Mouse (Mus musculus) layer of hippocampus, adult 2 months (tissue): ENCODE measurements at regions not wholly inside any gene's neighbourhood (a gene's known extent, or its start where the extent isn't known, plus 50 kb on each side); places are given as distances from the start of the nearest gene placed in this dataset.

Experiments
- DNase-seq, 2 experiments: peaks; one replicate each; pipeline ENCODE4 v3.0.0; 2022; ENCODE audit warnings: low spot score in 2 of 2
- H3K27ac ChIP-seq: fragments of 200-600 bp; 2 replicates; pipeline ENCODE4 v1.8.1; 2022
- H3K4me3 ChIP-seq: fragments of 200-600 bp; 2 replicates; pipeline ENCODE4 v1.8.1; 2022; ENCODE audit warnings: mild to moderate bottlenecking
- CTCF ChIP-seq: fragments of 200-600 bp; conservative IDR thresholded peaks from 2 replicates; pipeline ENCODE4 v1.8.1; 2022; ENCODE audit warnings: antibody characterized with exemption, mild to moderate bottlenecking, moderate library complexity

DNA sequence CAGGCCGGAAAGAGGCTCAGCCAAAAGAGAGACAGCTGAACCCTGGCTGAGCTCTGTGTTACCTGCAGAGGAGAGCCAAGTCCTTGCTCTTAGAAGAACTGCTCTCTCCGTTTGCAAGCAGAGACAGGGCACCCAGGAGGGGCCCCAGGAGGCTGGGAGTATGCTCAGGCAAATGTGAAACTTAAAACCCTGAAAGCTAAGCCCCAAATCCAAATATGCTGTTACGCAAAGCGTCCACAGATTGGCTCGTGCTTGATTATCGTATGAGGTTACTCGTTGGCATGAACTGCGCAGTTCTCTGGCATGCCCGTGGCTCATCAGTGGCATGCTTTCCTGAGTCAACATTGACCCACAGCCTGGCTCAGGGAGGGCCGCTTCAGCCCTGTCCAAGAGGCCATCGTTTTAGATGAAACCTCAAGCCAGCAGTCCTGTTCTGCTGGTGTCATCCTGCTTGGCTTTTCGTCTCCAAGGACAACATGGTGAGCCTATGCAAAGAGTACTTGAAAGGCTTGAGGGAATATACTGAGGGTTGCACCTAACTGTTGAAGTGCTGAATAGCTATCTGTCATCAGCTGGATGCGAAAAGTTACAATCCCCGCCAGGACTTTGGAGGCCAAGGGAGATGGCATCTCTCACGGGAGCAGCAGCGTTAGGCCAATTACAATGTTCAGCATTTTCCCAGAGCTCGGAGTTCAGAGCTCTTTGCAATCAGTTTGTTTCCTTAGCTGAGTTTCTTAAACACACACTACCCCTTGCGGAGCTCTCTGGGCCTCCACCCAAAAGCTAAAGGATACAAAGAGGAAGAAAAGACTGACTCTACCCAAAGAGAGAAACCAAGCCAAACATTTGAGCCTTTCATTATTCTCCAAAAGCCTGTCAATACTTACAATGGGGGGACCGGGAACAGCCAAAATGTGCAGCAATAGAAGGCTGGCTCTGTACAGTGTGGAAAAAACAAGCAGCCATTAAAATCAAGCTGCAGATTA is 120.8 kb upstream of the Smim15 start:
- H3K4me3 ChIP-seq: no peak overlapping the region
- peak; percentile 35 to 43 for DNase-seq
- peak; percentile 32 for TF ChIP-seq CTCF
- H3K27ac ChIP-seq: peak overlapping the region; percentile 70

DNA sequence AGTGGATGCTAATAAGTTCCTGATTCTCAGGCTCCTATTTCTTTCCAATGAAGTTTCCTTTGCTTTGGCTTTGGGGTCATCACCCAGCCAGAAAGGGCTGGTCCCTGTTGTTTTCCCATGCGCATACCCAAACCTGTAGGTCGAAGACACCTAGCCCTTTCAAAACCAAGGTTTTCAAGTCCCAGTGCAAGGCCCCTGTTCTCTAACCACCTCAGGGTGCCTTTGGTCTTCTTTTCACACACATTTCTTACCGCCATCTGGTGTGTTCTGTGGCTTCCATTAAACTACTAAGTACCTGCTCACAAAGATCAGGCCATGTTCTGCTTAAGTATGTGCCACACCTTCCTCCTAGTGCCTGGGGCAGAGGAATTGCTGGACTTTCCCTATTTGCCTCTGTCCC is 124.8 kb upstream of the Smim15 start:
- H3K4me3 ChIP-seq: no peak overlapping the region
- DNase-seq: no peak
- no peak overlapping the region for H3K27ac ChIP-seq
- no peak for TF ChIP-seq CTCF

DNA sequence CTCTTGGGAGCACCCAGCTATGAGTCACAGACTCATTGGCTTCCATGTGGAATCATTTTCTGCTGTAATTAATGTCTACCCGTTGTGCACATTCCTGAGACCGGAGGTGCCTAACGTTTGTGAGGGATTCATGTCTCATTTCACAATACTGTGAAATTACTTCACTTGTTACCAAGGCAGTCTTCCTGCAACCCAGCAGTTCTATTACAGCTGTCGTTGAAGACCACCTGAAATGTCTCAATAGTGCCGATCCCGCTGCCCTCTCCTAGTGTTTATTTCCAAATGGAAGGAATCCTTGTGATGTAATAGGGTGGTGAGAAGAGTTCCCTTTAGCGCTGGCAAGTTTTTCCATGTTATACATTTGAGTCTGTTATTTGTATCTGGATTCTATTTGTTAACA is 125.8 kb upstream of the Smim15 start:
- DNase-seq: no peak
- TF ChIP-seq CTCF: no peak
- Histone ChIP-seq H3K27ac (no peak overlapping the region), H3K4me3 (no peak overlapping the region)

DNA sequence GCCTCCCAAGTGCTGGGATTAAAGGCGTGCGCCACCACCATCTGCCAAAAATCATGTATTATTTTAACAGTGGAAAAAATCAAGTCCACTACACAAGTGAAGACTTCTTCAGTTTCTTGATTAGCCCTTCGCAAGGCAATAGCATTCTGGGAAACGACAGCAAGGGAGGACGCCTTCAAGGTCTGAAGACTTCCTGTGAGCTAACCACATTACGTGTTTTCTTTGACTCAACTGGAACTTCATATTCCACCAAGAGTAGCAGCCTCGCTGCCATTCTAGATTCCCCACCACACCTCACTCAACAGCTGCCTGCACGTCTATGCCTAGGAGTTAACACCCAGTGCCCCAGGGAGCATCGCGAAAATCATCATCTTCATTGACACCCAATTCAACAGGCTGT is 126.2 kb upstream of the Smim15 start:
- DNase-seq: no peak
- Histone ChIP-seq H3K27ac (no peak overlapping the region), H3K4me3 (no peak overlapping the region)
- TF ChIP-seq CTCF: no peak

DNA sequence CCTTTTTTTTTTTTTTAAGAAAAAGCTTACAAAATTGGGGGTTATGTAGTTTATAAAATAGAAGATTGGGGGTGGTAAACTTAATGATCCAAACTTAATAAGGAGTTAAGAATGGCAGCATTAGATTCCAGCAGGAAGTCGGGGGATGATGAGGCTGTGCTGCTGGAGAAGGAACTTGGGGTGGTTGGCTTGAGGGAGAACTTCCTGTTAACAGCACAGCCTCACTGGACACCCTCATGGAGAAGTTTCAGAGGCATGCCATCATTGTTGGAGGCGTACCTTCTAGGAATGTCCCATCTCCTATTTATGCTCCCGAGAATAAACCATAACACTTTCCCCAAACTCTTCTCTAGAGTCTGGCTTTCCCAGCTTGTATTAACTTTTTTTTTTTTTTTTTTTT is 126.7 kb upstream of the Smim15 start:
- Histone ChIP-seq H3K4me3 (no peak overlapping the region), H3K27ac (no peak overlapping the region)
- no peak for TF ChIP-seq CTCF
- no peak for DNase-seq

DNA sequence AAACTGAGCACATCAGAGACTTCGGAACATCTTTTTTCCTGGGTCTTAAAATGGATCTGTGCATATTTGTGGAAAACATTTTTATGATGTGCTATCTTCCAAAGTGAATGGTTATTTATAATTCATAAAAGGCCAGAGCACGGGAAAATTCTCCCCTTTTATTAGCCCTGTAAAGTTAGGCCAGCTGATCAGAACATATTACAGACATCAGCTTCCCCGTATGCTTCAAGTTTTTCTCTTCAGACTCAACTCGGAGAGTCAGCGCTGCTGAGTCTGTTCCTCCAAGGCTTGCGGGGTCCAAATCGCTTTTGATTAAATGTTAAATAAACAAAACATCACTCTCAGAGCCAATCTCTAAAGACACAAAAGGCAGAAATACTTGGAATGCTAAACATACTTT is 134.1 kb upstream of the Smim15 start:
- DNase-seq: no peak
- Histone ChIP-seq H3K4me3 (no peak overlapping the region), H3K27ac (no peak overlapping the region)
- TF ChIP-seq CTCF: no peak

DNA sequence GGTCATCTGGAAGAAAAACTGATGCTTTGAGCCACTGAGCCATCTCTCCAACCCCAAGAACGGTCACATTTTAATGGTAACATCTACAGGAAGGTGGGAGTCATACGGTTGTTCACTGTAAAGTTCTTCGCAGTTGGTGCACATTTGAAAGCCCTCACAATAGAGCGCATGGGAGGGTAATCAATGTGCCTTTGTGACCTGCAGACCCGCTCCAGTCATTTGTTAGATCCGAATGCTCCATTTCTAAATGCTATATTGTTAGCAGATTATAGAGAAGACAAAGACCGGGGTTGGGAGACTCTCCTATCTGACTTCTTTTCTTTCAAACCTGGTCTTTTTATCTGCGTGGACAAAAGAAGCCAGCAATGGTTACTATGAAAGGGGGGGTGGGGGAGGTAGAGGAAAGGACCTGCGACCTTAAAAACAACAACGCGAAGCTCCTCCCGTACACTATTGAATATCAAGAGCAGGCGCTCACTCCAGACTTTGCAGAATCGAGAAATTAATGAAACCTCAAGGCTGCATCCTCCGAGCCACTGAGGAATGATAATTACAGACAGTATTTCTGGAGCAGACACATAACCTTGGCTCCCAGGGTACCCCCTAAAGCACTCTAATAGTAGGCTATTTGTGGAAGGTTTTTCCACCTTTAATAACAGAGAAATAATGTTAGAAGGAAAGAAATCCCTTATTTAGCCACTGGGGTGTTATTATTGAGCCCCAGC is 134.7 kb upstream of the Smim15 start:
- Histone ChIP-seq H3K27ac (no peak overlapping the region), H3K4me3 (no peak overlapping the region)
- TF ChIP-seq CTCF: peak; percentile 37
- DNase-seq: no peak

DNA sequence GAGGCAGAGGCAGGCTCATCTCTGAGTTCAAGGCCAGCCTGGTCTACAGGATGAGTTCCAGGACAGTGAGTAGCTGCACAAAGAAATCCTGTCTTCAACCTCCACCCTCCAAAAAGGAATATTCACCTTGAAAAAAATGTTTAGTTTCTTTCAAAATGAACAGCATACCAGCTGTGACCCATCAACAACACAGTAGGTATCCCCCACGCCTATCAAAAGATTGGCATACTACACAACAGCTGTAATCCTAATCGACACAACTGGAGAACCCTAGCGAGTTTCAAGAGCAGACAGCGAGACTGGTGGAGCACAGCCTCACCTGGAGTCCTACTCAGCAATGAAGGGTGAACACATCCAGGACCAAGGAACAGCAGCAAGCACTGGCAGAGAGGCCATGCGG is 136.3 kb upstream of the Smim15 start:
- H3K4me3 ChIP-seq: no peak overlapping the region
- no peak overlapping the region for H3K27ac ChIP-seq
- no peak for TF ChIP-seq CTCF
- DNase-seq: no peak

DNA sequence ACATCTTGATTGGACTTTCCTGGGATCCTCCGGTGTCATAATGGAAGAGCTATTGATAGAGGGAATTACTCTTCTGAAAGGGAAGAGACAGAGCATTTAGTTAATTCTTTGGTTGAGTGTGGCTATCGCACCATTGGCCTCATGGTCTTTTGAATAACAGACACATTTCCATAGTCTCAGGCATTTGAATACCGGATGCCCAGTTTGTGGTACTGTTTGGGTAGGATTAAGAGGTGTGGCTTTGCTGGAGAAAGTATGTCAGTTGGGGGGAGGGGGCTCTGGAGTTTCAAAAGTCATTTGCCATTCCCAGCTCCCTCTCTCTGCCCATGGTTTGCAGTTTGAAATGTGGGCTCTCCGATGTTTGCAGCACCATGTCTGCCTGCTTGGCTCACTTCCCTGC is 139.4 kb upstream of the Smim15 start:
- no peak for DNase-seq
- Histone ChIP-seq H3K27ac (no peak overlapping the region), H3K4me3 (no peak overlapping the region)
- TF ChIP-seq CTCF: no peak

DNA sequence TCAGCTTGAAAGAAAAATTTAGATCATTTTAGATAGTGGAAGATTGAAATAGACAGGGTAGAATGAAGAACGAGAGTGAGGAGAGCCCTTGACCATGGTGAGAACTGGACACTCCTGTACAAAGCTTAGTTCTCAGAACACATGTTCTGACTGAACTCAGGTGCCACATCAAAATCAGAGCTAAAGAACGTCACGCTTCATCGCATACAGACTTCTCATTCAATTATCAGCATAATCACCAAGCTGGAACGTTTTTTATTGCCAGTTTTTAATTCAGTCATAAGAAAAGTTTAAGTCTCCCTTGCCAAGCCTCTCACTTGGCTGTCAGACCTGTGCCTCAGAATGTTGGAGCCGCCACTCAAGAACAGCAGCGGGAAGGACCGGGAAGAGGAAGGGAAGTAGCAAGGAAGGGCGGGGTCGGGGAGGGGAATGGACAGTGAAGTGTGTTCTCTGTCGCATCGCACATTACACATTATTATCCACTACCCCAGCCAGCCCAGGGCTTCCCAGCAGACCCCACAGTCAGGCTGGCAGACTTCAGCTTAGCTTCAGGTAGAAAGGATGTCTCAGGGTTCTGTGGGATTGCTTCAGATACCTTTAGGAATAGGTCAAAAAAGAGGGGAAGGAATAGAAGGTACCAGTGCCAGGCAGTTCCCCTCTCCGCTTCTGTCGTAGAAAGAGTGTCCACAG is 140.1 kb upstream of the Smim15 start:
- no peak for DNase-seq
- H3K27ac ChIP-seq: peak overlapping the region; percentile 7; the same call in 1 of the 2 replicates
- no peak overlapping the region for H3K4me3 ChIP-seq
- TF ChIP-seq CTCF: no peak

DNA sequence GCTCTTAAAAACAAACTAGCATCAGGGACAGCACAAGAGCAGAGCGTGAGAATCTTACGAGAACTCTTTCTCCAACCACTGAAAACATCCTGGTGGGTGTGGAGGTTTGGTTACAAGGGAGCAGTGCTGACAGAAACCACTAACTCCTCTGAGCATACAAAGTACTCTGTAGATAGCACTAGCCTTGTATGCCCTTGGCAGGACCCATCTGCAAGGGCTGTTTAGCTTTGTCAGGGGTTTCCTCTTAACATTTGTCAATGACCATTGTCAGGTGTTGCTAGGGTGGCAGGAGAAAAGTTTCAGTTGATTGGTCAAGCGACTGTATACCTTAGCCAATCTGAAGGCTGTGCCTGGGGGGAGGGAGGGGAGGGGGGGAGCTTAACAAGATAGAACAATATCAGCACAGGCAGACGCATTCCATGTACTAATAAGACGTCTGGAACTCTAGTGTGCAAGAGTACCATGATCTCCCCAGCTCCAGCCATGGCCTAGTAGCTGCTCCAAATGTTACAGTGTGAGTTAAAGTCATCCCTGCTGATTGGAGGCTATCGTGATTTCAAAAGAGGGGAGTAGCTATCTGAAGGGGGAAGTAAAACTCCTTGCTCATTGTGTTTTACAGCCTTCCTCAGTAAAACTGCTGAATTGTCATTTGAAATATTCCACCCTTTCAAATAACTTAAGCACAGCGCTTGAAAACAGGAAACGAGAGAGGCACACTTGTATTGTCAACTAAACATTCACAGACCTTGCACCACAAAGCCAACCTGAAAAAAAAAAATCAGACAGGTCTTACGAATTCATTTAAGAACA is 140.9 kb upstream of the Smim15 start:
- no peak overlapping the region for H3K27ac ChIP-seq
- no peak for TF ChIP-seq CTCF

DNA sequence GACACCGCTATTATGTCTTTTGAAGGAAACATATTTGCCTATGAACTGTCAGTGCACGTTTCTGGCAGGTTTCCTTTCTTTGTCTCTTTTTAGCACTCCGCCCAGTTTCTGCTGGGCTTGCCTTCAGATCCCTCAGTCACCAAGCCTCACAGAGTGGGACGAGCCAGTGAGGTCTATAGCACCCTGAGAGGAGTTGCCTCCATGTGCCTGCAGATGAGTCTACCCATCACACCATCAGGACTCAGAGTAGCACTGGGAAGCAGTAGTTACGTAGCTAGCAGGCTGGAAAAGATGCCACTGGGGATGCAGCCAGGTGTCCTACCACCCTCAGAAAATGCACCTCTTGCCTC is 141.5 kb upstream of the Smim15 start:
- Histone ChIP-seq H3K4me3 (no peak overlapping the region), H3K27ac (no peak overlapping the region)
- no peak for DNase-seq
- TF ChIP-seq CTCF: no peak

More for the DNA sequence above, 140.9 kb upstream of the Smim15 start:
- H3K4me3 ChIP-seq: no peak overlapping the region
- no peak for DNase-seq
